Mouse (Mus musculus): ENCODE measurements around the gene Il1f5. TPM values are rescaled to one million over a fixed set of nuclear protein-coding genes. Genes with fewer than 3 reads are reported as not detected.

Il1f5 gene
- polyA plus RNA-seq, 1 experiment: not detected

DNA sequence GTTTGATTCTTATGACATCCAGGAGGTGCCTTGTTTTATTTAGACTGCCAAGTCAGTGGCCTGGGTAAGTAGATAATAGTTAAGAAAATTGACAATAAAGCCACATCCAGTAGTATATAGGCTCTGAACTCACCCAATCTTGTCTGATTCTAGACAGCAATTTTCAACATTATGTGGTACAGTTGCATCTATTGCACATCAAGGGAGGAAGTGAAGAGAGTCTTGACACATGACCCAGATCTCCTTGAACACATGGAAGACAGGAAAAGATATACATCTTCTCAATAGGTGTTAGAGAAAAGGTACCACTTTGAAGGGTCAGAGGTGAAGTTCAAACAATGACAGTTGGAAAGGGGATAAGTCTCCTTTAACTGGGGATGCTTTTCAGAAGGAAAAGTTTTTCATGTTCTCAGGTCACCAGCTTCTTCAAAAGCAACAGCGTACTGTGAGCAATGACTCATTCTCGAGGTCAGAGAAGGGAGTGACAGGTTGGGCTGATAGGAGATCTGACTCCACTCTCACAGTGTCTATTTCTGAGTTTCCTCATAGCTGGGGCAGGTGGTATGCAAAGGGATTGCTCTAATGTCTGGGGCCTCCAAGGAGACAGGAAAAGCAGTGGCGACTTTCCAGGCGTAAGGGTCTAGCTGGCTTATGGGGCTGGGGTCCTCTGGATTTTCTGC lies 41.3 kb downstream of the Il1f5 start:
- TF ChIP-seq CTCF (IDR thresholded peaks at IDR 0.05; ENCODE audit: borderline replicate concordance, insufficient read depth, low read length): no peak
- TF ChIP-seq POLR2A (IDR thresholded peaks at IDR 0.05; ENCODE audit: low read depth, low read length): no peak
- Histone ChIP-seq H3K4me3 (ENCODE audit: insufficient read depth, low read length) (no peak overlapping the region), H3K4me1 (ENCODE audit: control insufficient read depth, insufficient read depth, low read length) (no peaks in the 10 kb centered on the region), H3K27ac (ENCODE audit: insufficient read depth, low read length) (no peak overlapping the region)

Other genes with a start within 250 kb of the Il1f5 start
- 0.54 and 0.60 TPM in 2 replicates for gene Hnmt, start 227.6 kb upstream of the Il1f5 start, polyA plus RNA-seq (2011; ENCODE audit: insufficient read length, low read depth, missing spikeins)
- not detected in 2 replicates for gene Tbpl2, start 180.4 kb upstream of the Il1f5 start, polyA plus RNA-seq (2011; ENCODE audit: insufficient read length, low read depth, missing spikeins)
- gene Il1f8, start 123.8 kb upstream of the Il1f5 start, polyA plus RNA-seq (2011; ENCODE audit: insufficient read length, low read depth, missing spikeins): not detected in 2 replicates
- gene Il1f9, start 90.5 kb upstream of the Il1f5 start, polyA plus RNA-seq (2011; ENCODE audit: insufficient read length, low read depth, missing spikeins): not detected in 2 replicates
- gene Il1f6, start 61.5 kb upstream of the Il1f5 start, polyA plus RNA-seq (2011; ENCODE audit: insufficient read length, low read depth, missing spikeins): not detected in 2 replicates
- not detected in 2 replicates for gene Il1f10, start 14.2 kb downstream of the Il1f5 start, polyA plus RNA-seq (2011; ENCODE audit: insufficient read length, low read depth, missing spikeins)
- 111 and 212 TPM in 2 replicates for gene Il1rn, start 59.9 kb downstream of the Il1f5 start, polyA plus RNA-seq (2011; ENCODE audit: insufficient read length, low read depth, missing spikeins)
- gene Psd4, start 90.6 kb downstream of the Il1f5 start, polyA plus RNA-seq (2011; ENCODE audit: insufficient read length, low read depth, missing spikeins): 2.0 and 7.6 TPM in 2 replicates
- 0.79 and 0.92 TPM in 2 replicates for gene Pax8, start 198.6 kb downstream of the Il1f5 start, polyA plus RNA-seq (2011; ENCODE audit: insufficient read length, low read depth, missing spikeins)

All from embryonic fibroblast, embryonic 13.5 days (primary cell).